Mouse (Mus musculus) cortical plate, adult 2 months (tissue): ENCODE data around the gene Shank2. TPM values are rescaled to one million over a fixed set of nuclear protein-coding genes. Genes with fewer than 3 reads are reported as not detected.
A peak's percentile ranks its signal among the peaks of the same experiment; 100 is the strongest.

Source experiments
- H3K27ac ChIP-seq: fragments of 200-500 bp; 2 replicates; pipeline ENCODE4 v1.5.1; 2012; ENCODE audit warnings: low read length, control low read depth, inconsistent platforms; ENCODE audit not compliant: insufficient read depth
- H3K4me1 ChIP-seq: fragments of 200-500 bp; 2 replicates; pipeline ENCODE4 v1.6.1; 2011; ENCODE audit warnings: low read length; ENCODE audit not compliant: control insufficient read depth, insufficient read depth
- H3K4me3 ChIP-seq: fragments of 200-500 bp; 2 replicates; pipeline ENCODE4 v1.5.1; 2011; ENCODE audit warnings: mild to moderate bottlenecking, low read length, control low read depth; ENCODE audit not compliant: insufficient read depth
- CTCF ChIP-seq: fragments of 200-500 bp; IDR thresholded peaks from 2 replicates; pipeline ENCODE4 v1.5.1; 2011; ENCODE audit warnings: mild to moderate bottlenecking, control low read depth, low read length; ENCODE audit not compliant: insufficient read depth; ENCODE audit errors: extremely low read depth
- POLR2A ChIP-seq: fragments of 200-500 bp; IDR thresholded peaks from 2 replicates; pipeline ENCODE4 v1.6.1; 2011; ENCODE audit warnings: mild to moderate bottlenecking, low read length, control low read depth; ENCODE audit not compliant: insufficient read depth; ENCODE audit errors: extremely low read depth
- polyA plus RNA-seq: library from polyadenylated mRNA; depleted of rRNA; stranded (reverse); fragments of >200 nt; gene quantifications from 2 replicates; pipeline ENCODE4 v1.2.3, GENCODE M21; 2012

Gene Shank2
- polyA plus RNA-seq, 1 experiment = 69.7 TPM

- no peak overlapping the region for H3K4me3 ChIP-seq
- TF ChIP-seq CTCF (no peak), POLR2A (no peak)
- H3K4me1 ChIP-seq = peaks cover 17% of the 10 kb centered on the region
- no peak overlapping the region for H3K27ac ChIP-seq
Observed at GRCm38 (mm10) chr7:144411967-144412906, 410.5 kb downstream of the Shank2 start.

- peaks cover 20% of the 10 kb centered on the region for H3K4me1 ChIP-seq
- peak; percentile 48 for TF ChIP-seq CTCF
- no peak for TF ChIP-seq POLR2A
- H3K4me3 ChIP-seq = no peak overlapping the region
- no peak overlapping the region for H3K27ac ChIP-seq
Observed at GRCm38 (mm10) chr7:144414632-144415031, 412.9 kb downstream of the Shank2 start.

- no peak for TF ChIP-seq POLR2A
- no peak for TF ChIP-seq CTCF
- Histone ChIP-seq H3K27ac (peak overlapping the region; percentile 42; the same call in 1 of the 2 replicates), H3K4me3 (no peak overlapping the region), H3K4me1 (peaks cover 23% of the 10 kb centered on the region)
Observed at GRCm38 (mm10) chr7:144415795-144416194, 414.1 kb downstream of the Shank2 start.

GRCm38 (mm10) chr7:144417234-144417633 is 415.5 kb downstream of the Shank2 start:
- TF ChIP-seq POLR2A (no peak), CTCF (no peak)
- H3K4me1 ChIP-seq = peaks cover 26% of the 10 kb centered on the region
- H3K27ac ChIP-seq = peak overlapping the region; percentile 42
- H3K4me3 ChIP-seq = no peak overlapping the region

GRCm38 (mm10) chr7:144417644-144418343 is 416.1 kb downstream of the Shank2 start:
- H3K4me3 ChIP-seq = no peak overlapping the region
- peaks cover 24% of the 10 kb centered on the region for H3K4me1 ChIP-seq
- peak overlapping the region; percentile 78 for H3K27ac ChIP-seq
- TF ChIP-seq CTCF (no peak), POLR2A (peak; percentile 86)

- TF ChIP-seq POLR2A = no peak
- no peak for TF ChIP-seq CTCF
- H3K27ac ChIP-seq = no peak overlapping the region
- no peak overlapping the region for H3K4me3 ChIP-seq
- H3K4me1 ChIP-seq = peaks cover 18% of the 10 kb centered on the region
Observed at GRCm38 (mm10) chr7:144420552-144420951, 418.8 kb downstream of the Shank2 start.

GRCm38 (mm10) chr7:144421478-144421877 is 419.8 kb downstream of the Shank2 start:
- no peak for TF ChIP-seq CTCF
- TF ChIP-seq POLR2A = no peak
- no peak overlapping the region for H3K27ac ChIP-seq
- H3K4me1 ChIP-seq = peaks cover 15% of the 10 kb centered on the region

GRCm38 (mm10) chr7:144425953-144426352 is 424.2 kb downstream of the Shank2 start:
- H3K27ac ChIP-seq = no peak overlapping the region

More at GRCm38 (mm10) chr7:144421478-144421877, 419.8 kb downstream of the Shank2 start:
- no peak overlapping the region for H3K4me3 ChIP-seq

GRCm38 (mm10) chr7:144426594-144426993 is 424.9 kb downstream of the Shank2 start:
- TF ChIP-seq CTCF = no peak
- Histone ChIP-seq H3K27ac (no peak overlapping the region), H3K4me3 (no peak overlapping the region), H3K4me1 (peaks cover 3% of the 10 kb centered on the region; the same call in 1 of the 2 replicates)

More at GRCm38 (mm10) chr7:144425953-144426352, 424.2 kb downstream of the Shank2 start:
- peak; percentile 75 for TF ChIP-seq CTCF
- no peak for TF ChIP-seq POLR2A
- Histone ChIP-seq H3K4me3 (no peak overlapping the region), H3K4me1 (peaks cover 3% of the 10 kb centered on the region; the same call in 1 of the 2 replicates)
